Mouse (Mus musculus): Measurements from ENCODE around the gene Ccdc85a. TPM values are rescaled to one million over a fixed set of nuclear protein-coding genes. Genes with fewer than 3 reads are reported as not detected.
"Not testable (repeated sequence)": the region's sequence is repeated elsewhere in the genome, so short reads cannot be mapped to it uniquely, and the experiment has no call there.

Gene Ccdc85a
- polyA plus RNA-seq, 1 experiment from 2014 or later: 3.5 TPM

- Histone ChIP-seq H3K9me3 (no peaks in the 10 kb centered on the region), H3K4me3 (no peak overlapping the region), H3K27ac (no peak overlapping the region), H3K4me1 (no peaks in the 10 kb centered on the region), H3K36me3 (replicated peaks) (no peaks in the 10 kb centered on the region), H3K27me3 (ENCODE audit: poor library complexity, severe bottlenecking) (no peaks in the 10 kb centered on the region)
- DNase-seq (ENCODE audit: extremely low spot score, low spot score): no peak
Measured at GRCm38 (mm10) chr11:28497034-28497433, 87.1 kb downstream of the Ccdc85a start.

DNA sequence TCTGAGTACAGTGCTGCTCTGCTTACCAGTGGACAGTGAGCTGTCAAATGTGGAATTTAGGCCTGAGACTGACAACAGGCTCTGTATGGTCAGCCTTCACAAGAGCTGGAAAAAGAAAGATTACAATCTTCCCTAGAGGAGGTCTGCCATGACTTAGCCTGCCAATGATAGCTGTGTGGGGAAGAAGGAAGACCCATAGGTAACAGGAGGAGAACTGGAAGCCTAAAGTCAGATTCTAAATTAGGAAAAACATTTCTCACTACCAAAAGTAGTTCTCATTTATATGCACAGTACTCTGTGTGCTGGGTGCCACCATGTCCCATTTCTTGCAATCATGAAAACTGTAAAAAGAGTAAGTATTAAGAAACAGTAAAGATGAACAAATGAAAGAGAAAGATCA is 90.8 kb downstream of the Ccdc85a start:
- Histone ChIP-seq H3K27ac (no peak overlapping the region), H3K27me3 (ENCODE audit: poor library complexity, severe bottlenecking) (no peaks in the 10 kb centered on the region), H3K36me3 (replicated peaks) (no peaks in the 10 kb centered on the region), H3K4me1 (no peaks in the 10 kb centered on the region), H3K4me3 (no peak overlapping the region), H3K9me3 (no peaks in the 10 kb centered on the region)
- DNase-seq (ENCODE audit: extremely low spot score, low spot score): no peak

GRCm38 (mm10) chr11:28491330-28491729 is 92.8 kb downstream of the Ccdc85a start:
- Histone ChIP-seq H3K36me3 (replicated peaks) (no peaks in the 10 kb centered on the region), H3K4me3 (no peak overlapping the region), H3K27me3 (ENCODE audit: poor library complexity, severe bottlenecking) (no peaks in the 10 kb centered on the region), H3K4me1 (no peaks in the 10 kb centered on the region), H3K27ac (no peak overlapping the region), H3K9me3 (no peaks in the 10 kb centered on the region)
- WGBS: 83% methylated on average over 1 of the region's 1 CpGs
- no peak for DNase-seq (ENCODE audit: extremely low spot score, low spot score)

DNA sequence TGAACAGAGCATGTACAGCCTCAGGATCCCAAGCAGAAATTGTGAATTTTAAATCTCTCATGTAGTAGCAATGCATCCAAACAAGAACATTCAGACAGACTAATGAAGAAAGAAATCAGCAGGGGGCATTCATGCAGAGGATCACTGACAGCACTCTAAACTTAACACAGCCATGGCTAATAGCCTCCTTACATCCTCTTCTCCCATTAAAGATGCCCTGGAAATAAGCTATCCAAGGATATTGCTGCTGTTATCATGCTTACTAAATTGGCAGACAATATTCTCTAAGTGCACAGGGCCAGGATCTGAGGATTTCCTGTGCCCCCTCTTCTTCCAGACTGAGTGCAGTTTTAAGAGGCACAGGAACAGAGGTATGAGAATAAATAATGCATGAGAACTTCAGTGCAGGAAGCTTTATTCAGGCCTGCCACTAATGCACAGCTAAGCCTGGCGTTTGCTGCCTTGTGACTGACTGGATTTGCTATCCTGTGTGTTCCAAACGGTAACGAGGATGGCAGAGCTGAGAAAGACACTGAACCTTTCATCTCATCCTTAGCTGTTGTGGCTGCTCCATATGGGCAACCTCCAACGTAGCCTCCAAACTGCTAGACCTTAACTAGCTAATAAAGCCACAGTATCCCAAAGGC is 99.9 kb downstream of the Ccdc85a start:
- no peak overlapping the region for H3K27ac ChIP-seq
- WGBS: 42% methylated on average over 4 of the region's 4 CpGs
- DNase-seq (ENCODE audit: extremely low spot score, low spot score): no peak

GRCm38 (mm10) chr11:28477088-28477487 is 107.0 kb downstream of the Ccdc85a start:
- no peak for DNase-seq (ENCODE audit: extremely low spot score, low spot score)
- H3K4me3 ChIP-seq: no peak overlapping the region
- no peaks in the 10 kb centered on the region for H3K27me3 ChIP-seq (ENCODE audit: poor library complexity, severe bottlenecking)
- H3K36me3 ChIP-seq (replicated peaks): no peaks in the 10 kb centered on the region
- no peaks in the 10 kb centered on the region for H3K4me1 ChIP-seq
- 96% methylated on average over 1 of the region's 1 CpGs for WGBS
- no peaks in the 10 kb centered on the region for H3K9me3 ChIP-seq
- no peak overlapping the region for H3K27ac ChIP-seq

More for the DNA sequence above, 99.9 kb downstream of the Ccdc85a start:
- Histone ChIP-seq H3K4me1 (peaks cover 7% of the 10 kb centered on the region; the same call in 1 of the 2 replicates), H3K36me3 (replicated peaks) (no peaks in the 10 kb centered on the region), H3K9me3 (no peaks in the 10 kb centered on the region), H3K4me3 (no peak overlapping the region), H3K27me3 (ENCODE audit: poor library complexity, severe bottlenecking) (no peaks in the 10 kb centered on the region)

GRCm38 (mm10) chr11:28465726-28466125 is 118.4 kb downstream of the Ccdc85a start:
- Histone ChIP-seq H3K4me3 (no peak overlapping the region), H3K27ac (no peak overlapping the region), H3K27me3 (ENCODE audit: poor library complexity, severe bottlenecking) (no peaks in the 10 kb centered on the region), H3K4me1 (no peaks in the 10 kb centered on the region), H3K9me3 (no peaks in the 10 kb centered on the region), H3K36me3 (replicated peaks) (no peaks in the 10 kb centered on the region)
- no peak for DNase-seq (ENCODE audit: extremely low spot score, low spot score)

DNA sequence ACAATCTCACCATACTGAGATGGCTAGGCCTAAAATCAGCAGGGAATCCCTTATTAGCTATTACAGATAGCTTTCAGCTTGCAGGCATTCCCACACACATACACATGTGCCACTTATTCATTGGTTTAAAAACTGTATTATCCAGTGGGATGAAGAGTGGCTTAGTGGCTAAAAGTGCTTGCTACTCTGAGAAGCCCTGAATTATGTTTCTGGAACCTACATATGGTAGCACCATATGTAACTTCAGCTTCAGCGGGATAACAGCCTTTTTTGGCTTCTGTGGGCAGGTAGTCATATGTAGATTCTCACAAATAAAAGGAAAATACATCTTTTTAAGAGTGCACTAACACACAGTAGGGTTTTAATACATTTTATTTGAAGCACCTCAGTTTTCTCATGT is 119.2 kb downstream of the Ccdc85a start:
- H3K9me3 ChIP-seq: no peaks in the 10 kb centered on the region
- no peak overlapping the region for H3K4me3 ChIP-seq
- WGBS: 89% methylated on average over 1 of the region's 1 CpGs
- H3K36me3 ChIP-seq (replicated peaks): no peaks in the 10 kb centered on the region
- H3K27ac ChIP-seq: no peak overlapping the region
- H3K4me1 ChIP-seq: no peaks in the 10 kb centered on the region
- no peaks in the 10 kb centered on the region for H3K27me3 ChIP-seq (ENCODE audit: poor library complexity, severe bottlenecking)
- DNase-seq (ENCODE audit: extremely low spot score, low spot score): no peak

GRCm38 (mm10) chr11:28459165-28459564 is 125.0 kb downstream of the Ccdc85a start:
- Histone ChIP-seq H3K36me3 (replicated peaks) (no peaks in the 10 kb centered on the region), H3K27ac (no peak overlapping the region), H3K9me3 (no peaks in the 10 kb centered on the region), H3K4me1 (no peaks in the 10 kb centered on the region), H3K4me3 (no peak overlapping the region), H3K27me3 (ENCODE audit: poor library complexity, severe bottlenecking) (no peaks in the 10 kb centered on the region)
- WGBS: 90% methylated on average over 1 of the region's 1 CpGs
- no peak for DNase-seq (ENCODE audit: extremely low spot score, low spot score)

- Histone ChIP-seq H3K27me3 (ENCODE audit: poor library complexity, severe bottlenecking) (no peaks in the 10 kb centered on the region), H3K4me3 (no peak overlapping the region), H3K4me1 (no peaks in the 10 kb centered on the region), H3K27ac (no peak overlapping the region), H3K9me3 (no peaks in the 10 kb centered on the region), H3K36me3 (replicated peaks) (no peaks in the 10 kb centered on the region)
- no peak for DNase-seq (ENCODE audit: extremely low spot score, low spot score)
Measured at GRCm38 (mm10) chr11:28439877-28440276, 144.2 kb downstream of the Ccdc85a start.

DNA sequence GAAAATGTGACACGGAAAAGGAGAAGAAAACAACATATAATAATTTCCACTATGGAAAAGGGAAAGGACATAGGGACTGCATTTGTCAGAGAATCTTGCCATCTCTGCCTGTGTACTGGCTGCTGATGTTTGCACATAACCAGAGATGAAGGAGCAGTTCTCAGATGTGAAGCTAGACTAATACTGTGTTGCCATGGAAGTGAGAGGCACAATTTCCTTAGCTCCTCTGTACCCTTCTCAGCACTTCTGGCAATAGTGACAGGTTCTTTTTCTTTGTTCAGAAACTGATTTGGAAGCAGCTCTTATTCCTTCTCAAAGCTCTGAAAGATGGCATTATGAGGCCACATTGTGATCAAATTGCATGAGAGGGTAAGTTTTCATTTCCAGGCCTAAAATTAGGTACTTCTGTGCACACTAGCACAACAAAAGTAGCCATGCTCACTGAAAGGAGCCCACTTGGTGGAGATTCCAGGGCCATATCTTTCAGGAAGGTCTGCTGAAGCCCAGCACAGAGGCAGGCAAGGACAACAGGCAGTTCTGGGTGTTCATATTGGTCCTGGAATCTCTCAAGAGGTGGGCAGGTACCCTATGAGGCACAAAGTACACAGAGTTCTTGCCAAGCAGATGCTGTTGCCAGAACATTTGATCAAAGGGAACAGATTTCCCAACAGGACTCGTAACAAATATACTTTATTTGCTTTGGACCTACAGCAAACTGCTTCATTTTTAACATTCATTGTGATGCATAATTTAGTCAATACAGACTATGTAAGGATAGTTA is 161.5 kb downstream of the Ccdc85a start:
- Histone ChIP-seq H3K4me1 (no peaks in the 10 kb centered on the region), H3K27me3 (ENCODE audit: poor library complexity, severe bottlenecking) (no peaks in the 10 kb centered on the region), H3K27ac (no peak overlapping the region), H3K36me3 (replicated peaks) (no peaks in the 10 kb centered on the region), H3K4me3 (no peak overlapping the region), H3K9me3 (no peaks in the 10 kb centered on the region)
- DNase-seq (ENCODE audit: extremely low spot score, low spot score): no peak
- 81% methylated on average over 2 of the region's 2 CpGs for WGBS

DNA sequence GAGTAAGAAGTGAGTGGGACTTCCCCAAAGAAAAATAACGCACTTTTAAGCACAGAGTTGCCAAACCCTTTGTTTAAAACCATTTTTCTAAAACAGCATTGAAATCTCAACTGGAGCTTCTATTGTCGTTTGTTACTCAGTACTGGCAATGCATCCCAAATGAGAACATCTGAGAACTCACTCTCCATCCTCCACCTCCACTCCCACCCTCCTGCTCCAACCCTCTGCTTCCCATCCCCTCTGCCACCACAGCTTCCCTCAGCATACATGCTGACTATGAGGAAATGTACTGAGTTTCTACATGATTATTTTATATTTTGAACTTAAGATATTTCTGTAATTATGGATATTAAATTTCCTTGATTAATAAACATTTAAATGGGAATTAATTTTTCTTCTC is 168.3 kb downstream of the Ccdc85a start:
- Histone ChIP-seq H3K4me3 (no peak overlapping the region), H3K36me3 (replicated peaks) (no peaks in the 10 kb centered on the region), H3K27ac (no peak overlapping the region), H3K9me3 (no peaks in the 10 kb centered on the region), H3K4me1 (no peaks in the 10 kb centered on the region), H3K27me3 (ENCODE audit: poor library complexity, severe bottlenecking) (no peaks in the 10 kb centered on the region)
- WGBS: 66% methylated on average over 2 of the region's 2 CpGs
- no peak for DNase-seq (ENCODE audit: extremely low spot score, low spot score)

- not testable (repeated sequence) for H3K4me1 ChIP-seq; H3K4me3 ChIP-seq; H3K36me3 ChIP-seq (replicated peaks); DNase-seq (ENCODE audit: extremely low spot score, low spot score); H3K27me3 ChIP-seq (ENCODE audit: poor library complexity, severe bottlenecking); H3K9me3 ChIP-seq; H3K27ac ChIP-seq
- 92% methylated on average over 2 of the region's 2 CpGs for WGBS
Measured at GRCm38 (mm10) chr11:28409880-28410279, 174.2 kb downstream of the Ccdc85a start.

GRCm38 (mm10) chr11:28397166-28397565 is 187.0 kb downstream of the Ccdc85a start:
- H3K27me3 ChIP-seq (ENCODE audit: poor library complexity, severe bottlenecking): no peaks in the 10 kb centered on the region

More at GRCm38 (mm10) chr11:28397166-28397565, 187.0 kb downstream of the Ccdc85a start:
- no peak for DNase-seq (ENCODE audit: extremely low spot score, low spot score)
- Histone ChIP-seq H3K27ac (no peak overlapping the region), H3K36me3 (replicated peaks) (no peaks in the 10 kb centered on the region), H3K4me1 (no peaks in the 10 kb centered on the region), H3K4me3 (no peak overlapping the region), H3K9me3 (no peaks in the 10 kb centered on the region)
- WGBS: 85% methylated on average over 1 of the region's 1 CpGs
